Mouse (Mus musculus) left cerebral cortex, postnatal 36 days (tissue): ENCODE results near the gene Camta1. TPM values are rescaled to one million over a fixed set of nuclear protein-coding genes. Genes with fewer than 3 reads are reported as not detected.
A peak's percentile ranks its signal among the peaks of the same experiment; 100 is the strongest.

Experiments
- DNase-seq, 2 experiments: peaks; one replicate each; pipeline ENCODE4 v3.0.0; 2021 to 2022; ENCODE audit warnings: low spot score in 2 of 2, mixed read lengths in 1 of 2
- intact Hi-C: fragments of 180-260 bp; cut with DNase I; formaldehyde crosslinking; loops from one replicate; pipeline ENCODE4 v1.15.1; 2025
- total RNA-seq, 2 experiments: library from RNA; stranded (reverse); gene quantifications; 2 replicates each; pipeline ENCODE4 v1.2.3; 2021

The Camta1 gene
- total RNA-seq, 2 experiments from 2014 or later: 207 to 216 TPM

- intact Hi-C loops: no loop called here
- peak in 1 of 2 experiments; percentile 6 for DNase-seq
Observed at GRCm38 (mm10) chr4:151133760-151134159, 727.9 kb downstream of the Camta1 start.

- no peak for DNase-seq
- intact Hi-C loops: no loop called here
Observed at GRCm38 (mm10) chr4:151132493-151132892, 729.2 kb downstream of the Camta1 start.

GRCm38 (mm10) chr4:151130756-151131490 is 730.8 kb downstream of the Camta1 start:
- intact Hi-C loops: no loop called here
- DNase-seq: no peak

GRCm38 (mm10) chr4:151129725-151130557 is 731.7 kb downstream of the Camta1 start:
- DNase-seq: peak in 1 of 2 experiments; percentile 40
- intact Hi-C loops: loop anchor here (2.0 kb wide), 1 partner anchor 21 kb away; no protein-coding TSS in a partner anchor

- intact Hi-C loops: loop anchor here (2.0 kb wide), 1 partner anchor 20 kb away; no protein-coding TSS in a partner anchor
Observed at GRCm38 (mm10) chr4:151128641-151129541, 732.8 kb downstream of the Camta1 start.

GRCm38 (mm10) chr4:151127636-151128548 is 733.8 kb downstream of the Camta1 start:
- no peak for DNase-seq
- intact Hi-C loops: loop anchor here (2.0 kb wide), 1 partner anchor 19 kb away; no protein-coding TSS in a partner anchor

More at GRCm38 (mm10) chr4:151128641-151129541, 732.8 kb downstream of the Camta1 start:
- peak; percentile 83 to 87 for DNase-seq

GRCm38 (mm10) chr4:151118883-151119282 is 742.8 kb downstream of the Camta1 start:
- DNase-seq: no peak
- intact Hi-C loops: no loop called here

GRCm38 (mm10) chr4:151114574-151114973 is 747.1 kb downstream of the Camta1 start:
- intact Hi-C loops: no loop called here

GRCm38 (mm10) chr4:151111226-151111625 is 750.5 kb downstream of the Camta1 start:
- intact Hi-C loops: no loop called here
- no peak for DNase-seq

More at GRCm38 (mm10) chr4:151114574-151114973, 747.1 kb downstream of the Camta1 start:
- DNase-seq: no peak

- intact Hi-C loops: loop anchor here (2.0 kb wide), 1 partner anchor 20 kb away; no protein-coding TSS in a partner anchor
- DNase-seq: no peak
Observed at GRCm38 (mm10) chr4:151108834-151109241, 752.8 kb downstream of the Camta1 start.

- DNase-seq: peak; percentile 88 to 92
- intact Hi-C loops: loop anchor here (2.0 kb wide), 1 partner anchor 21 kb away; no protein-coding TSS in a partner anchor
Observed at GRCm38 (mm10) chr4:151108028-151108771, 753.5 kb downstream of the Camta1 start.

GRCm38 (mm10) chr4:151107131-151108001 is 754.3 kb downstream of the Camta1 start:
- intact Hi-C loops: loop anchor here (2.0 kb wide), 2 partner anchors 21 to 33 kb away; no protein-coding TSS in a partner anchor
- peak; percentile 61 to 68 for DNase-seq

GRCm38 (mm10) chr4:151106468-151106867 is 755.2 kb downstream of the Camta1 start:
- DNase-seq: no peak
- intact Hi-C loops: loop anchor here (2.0 kb wide), 1 partner anchor 34 kb away; no protein-coding TSS in a partner anchor

- intact Hi-C loops: loop anchor here (2.0 kb wide), 1 partner anchor 35 kb away; no protein-coding TSS in a partner anchor
- no peak for DNase-seq
Observed at GRCm38 (mm10) chr4:151105886-151106285, 755.8 kb downstream of the Camta1 start.

GRCm38 (mm10) chr4:151104147-151104546 is 757.5 kb downstream of the Camta1 start:
- DNase-seq: no peak
- intact Hi-C loops: no loop called here

- DNase-seq: no peak
- intact Hi-C loops: no loop called here
Observed at GRCm38 (mm10) chr4:151103646-151104045, 758.0 kb downstream of the Camta1 start.
